Mouse (Mus musculus): Measurements from ENCODE around the gene Mttp. TPM values are rescaled to one million over a fixed set of nuclear protein-coding genes. Genes with fewer than 3 reads are reported as not detected.

Mttp gene
- 8.3 and 9.2 TPM in 2 replicates for polyA plus RNA-seq (2014; fragmentation: Nextera tagmentation; extraction: Ambion mirVana)

- Histone ChIP-seq H3K4me1 (ENCODE audit: control insufficient read depth, insufficient read depth, low read length) (no peaks in the 10 kb centered on the region), H3K36me3 (replicated peaks; ENCODE audit: control insufficient read depth, insufficient read depth, low read depth, low read length) (no peaks in the 10 kb centered on the region; the same call in 1 of the 2 replicates), H3K9ac (replicated peaks; ENCODE audit: low read length) (peak within 1 kb of the TSS; percentile 88), H3K27me3 (ENCODE audit: control insufficient read depth, insufficient read depth, low read length) (no peaks in the 10 kb centered on the region), H3K4me3 (ENCODE audit: low read depth, low read length) (peak within 1 kb of the TSS; percentile 65), H3K27ac (replicated peaks; ENCODE audit: low read depth, low read length) (peak within 1 kb of the TSS; percentile 97), H3K4me2 (ENCODE audit: low read depth, low read length) (peak within 1 kb of the TSS; percentile 66), H3K9me3 (replicated peaks; ENCODE audit: control insufficient read depth, low read length) (no peaks in the 10 kb centered on the region)
- peak; percentile 45; the same call in 1 of the 2 replicates for ATAC-seq (replicated peaks; ENCODE audit: insufficient number of reproducible peaks, low FRiP score, low TSS enrichment, low read depth)
- DNase-seq (ENCODE audit: low spot score): peak; percentile 94
- 5% methylated on average over 8 of the region's 8 CpGs for WGBS
Observed at GRCm38 (mm10) chr3:138144642-138145171, at the start of gene Mttp. Gene Mttp, minus strand, starts transcription at chr3:138144968.

DNA sequence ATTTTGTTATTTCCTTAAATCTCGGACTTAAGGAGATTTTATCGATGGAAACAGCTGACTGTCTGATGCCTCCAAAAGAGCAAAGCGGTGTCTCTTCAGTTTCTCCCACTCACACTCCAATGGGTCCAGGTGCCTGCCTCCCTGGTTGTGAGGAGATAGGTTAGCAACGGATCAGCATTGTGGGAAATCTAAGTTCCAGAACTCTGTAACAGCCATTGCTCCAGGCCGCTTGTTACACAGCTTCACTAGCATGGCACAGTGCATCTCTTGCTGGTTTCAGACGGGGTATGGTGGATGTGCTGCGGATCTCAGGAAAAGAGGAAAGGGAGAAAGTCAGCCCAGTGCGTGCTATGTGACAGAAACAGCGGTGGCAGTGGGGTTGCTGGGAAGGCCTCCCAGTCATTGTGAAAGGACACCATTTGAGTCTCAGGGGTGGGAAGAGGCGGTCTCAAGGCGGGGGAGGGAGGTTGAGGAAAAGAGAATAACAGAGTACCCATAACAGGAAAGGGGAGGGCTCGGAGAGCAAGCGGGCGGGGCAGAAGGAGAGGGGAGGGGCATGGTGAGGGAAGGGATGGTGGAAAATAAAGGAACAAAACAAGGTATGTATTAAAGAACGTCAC, 49.0 kb upstream of the Mttp start, which contains the start of gene 4930579F01Rik:
Gene 4930579F01Rik, minus strand, starts transcription at position 143 of the 620 bp plus-strand sequence.
- H3K36me3 ChIP-seq (replicated peaks; ENCODE audit: control insufficient read depth, insufficient read depth, low read depth, low read length): no peaks in the 10 kb centered on the region
- no peak within 1 kb of the TSS for H3K4me2 ChIP-seq (ENCODE audit: low read depth, low read length)
- no peaks in the 10 kb centered on the region for H3K9me3 ChIP-seq (replicated peaks; ENCODE audit: control insufficient read depth, low read length)
- H3K27me3 ChIP-seq (ENCODE audit: control insufficient read depth, insufficient read depth, low read length): no peaks in the 10 kb centered on the region
- DNase-seq (ENCODE audit: low spot score) (no peak), ATAC-seq (replicated peaks; ENCODE audit: insufficient number of reproducible peaks, low FRiP score, low TSS enrichment, low read depth) (no peak)
- no peak within 1 kb of the TSS for H3K9ac ChIP-seq (replicated peaks; ENCODE audit: low read length)
- no peak within 1 kb of the TSS for H3K4me3 ChIP-seq (ENCODE audit: low read depth, low read length)
- no peak within 1 kb of the TSS for H3K27ac ChIP-seq (replicated peaks; ENCODE audit: low read depth, low read length)
- 74% methylated on average over 15 of the region's 15 CpGs for WGBS
- H3K4me1 ChIP-seq (ENCODE audit: control insufficient read depth, insufficient read depth, low read length): 0 out of 2 replicates have a peak, but pooled peaks cover 3% of the 10 kb centered on the region

- no peak overlapping the region for H3K9ac ChIP-seq (replicated peaks; ENCODE audit: low read length)
- no peak overlapping the region for H3K27ac ChIP-seq (replicated peaks; ENCODE audit: low read depth, low read length)
- H3K4me1 ChIP-seq (ENCODE audit: control insufficient read depth, insufficient read depth, low read length): 0 out of 2 replicates have a peak, but pooled peaks cover 3% of the 10 kb centered on the region
- 85% methylated on average over 7 of the region's 7 CpGs for WGBS
- no peaks in the 10 kb centered on the region for H3K9me3 ChIP-seq (replicated peaks; ENCODE audit: control insufficient read depth, low read length)
- no peak overlapping the region for H3K4me3 ChIP-seq (ENCODE audit: low read depth, low read length)
- no peak overlapping the region for H3K4me2 ChIP-seq (ENCODE audit: low read depth, low read length)
- H3K27me3 ChIP-seq (ENCODE audit: control insufficient read depth, insufficient read depth, low read length): no peaks in the 10 kb centered on the region
- DNase-seq (ENCODE audit: low spot score) (no peak), ATAC-seq (replicated peaks; ENCODE audit: insufficient number of reproducible peaks, low FRiP score, low TSS enrichment, low read depth) (no peak)
- H3K36me3 ChIP-seq (replicated peaks; ENCODE audit: control insufficient read depth, insufficient read depth, low read depth, low read length): no peaks in the 10 kb centered on the region
Observed at GRCm38 (mm10) chr3:138192260-138192659, 47.5 kb upstream of the Mttp start.

- no peak overlapping the region for H3K27ac ChIP-seq (replicated peaks; ENCODE audit: low read depth, low read length)
- H3K4me2 ChIP-seq (ENCODE audit: low read depth, low read length): no peak overlapping the region
- no peaks in the 10 kb centered on the region for H3K36me3 ChIP-seq (replicated peaks; ENCODE audit: control insufficient read depth, insufficient read depth, low read depth, low read length)
- no peak overlapping the region for H3K9ac ChIP-seq (replicated peaks; ENCODE audit: low read length)
- H3K4me1 ChIP-seq (ENCODE audit: control insufficient read depth, insufficient read depth, low read length): no peaks in the 10 kb centered on the region
- DNase-seq (ENCODE audit: low spot score) (peak; percentile 19), ATAC-seq (replicated peaks; ENCODE audit: insufficient number of reproducible peaks, low FRiP score, low TSS enrichment, low read depth) (0 out of 2 replicates have a peak, but pooled peaks have one; percentile 34)
- H3K27me3 ChIP-seq (ENCODE audit: control insufficient read depth, insufficient read depth, low read length): no peaks in the 10 kb centered on the region
- 88% methylated on average over 26 of the region's 26 CpGs for WGBS
- no peak overlapping the region for H3K4me3 ChIP-seq (ENCODE audit: low read depth, low read length)
- no peaks in the 10 kb centered on the region for H3K9me3 ChIP-seq (replicated peaks; ENCODE audit: control insufficient read depth, low read length)
Observed at GRCm38 (mm10) chr3:138185995-138186930, 41.5 kb upstream of the Mttp start.

GRCm38 (mm10) chr3:138185290-138185689, 40.5 kb upstream of the Mttp start:
- no peak overlapping the region for H3K4me2 ChIP-seq (ENCODE audit: low read depth, low read length)
- no peak overlapping the region for H3K4me3 ChIP-seq (ENCODE audit: low read depth, low read length)
- H3K27ac ChIP-seq (replicated peaks; ENCODE audit: low read depth, low read length): no peak overlapping the region
- no peaks in the 10 kb centered on the region for H3K9me3 ChIP-seq (replicated peaks; ENCODE audit: control insufficient read depth, low read length)
- no peaks in the 10 kb centered on the region for H3K27me3 ChIP-seq (ENCODE audit: control insufficient read depth, insufficient read depth, low read length)
- 71% methylated on average over 4 of the region's 4 CpGs for WGBS
- ATAC-seq (replicated peaks; ENCODE audit: insufficient number of reproducible peaks, low FRiP score, low TSS enrichment, low read depth) (no peak), DNase-seq (ENCODE audit: low spot score) (peak; percentile 6)
- no peaks in the 10 kb centered on the region for H3K36me3 ChIP-seq (replicated peaks; ENCODE audit: control insufficient read depth, insufficient read depth, low read depth, low read length)
- no peaks in the 10 kb centered on the region for H3K4me1 ChIP-seq (ENCODE audit: control insufficient read depth, insufficient read depth, low read length)
- H3K9ac ChIP-seq (replicated peaks; ENCODE audit: low read length): no peak overlapping the region

DNA sequence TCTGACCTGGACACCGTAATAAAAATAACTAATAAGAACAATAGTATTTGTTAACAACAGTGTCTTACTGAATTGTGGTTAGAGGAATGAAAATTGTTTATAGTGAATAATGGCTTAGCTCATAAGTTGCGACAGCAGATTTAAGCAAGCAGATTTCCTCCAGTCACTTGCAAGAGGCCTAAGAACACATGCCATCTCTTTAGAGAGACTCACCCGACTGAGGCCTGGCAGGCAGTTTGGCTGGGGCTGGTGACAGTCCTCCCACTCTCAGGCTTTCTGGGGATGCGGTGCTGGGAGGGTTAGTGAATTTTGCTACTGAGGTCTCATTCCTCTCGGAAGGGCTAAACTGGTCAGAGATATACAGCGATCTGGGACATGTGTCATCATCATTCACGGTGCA, 38.6 kb upstream of the Mttp start:
- 93% methylated on average over 7 of the region's 7 CpGs for WGBS
- ATAC-seq (replicated peaks; ENCODE audit: insufficient number of reproducible peaks, low FRiP score, low TSS enrichment, low read depth): no peak
- no peak for DNase-seq (ENCODE audit: low spot score)
- H3K4me2 ChIP-seq (ENCODE audit: low read depth, low read length): no peak overlapping the region
- H3K27me3 ChIP-seq (ENCODE audit: control insufficient read depth, insufficient read depth, low read length): no peaks in the 10 kb centered on the region
- no peaks in the 10 kb centered on the region for H3K4me1 ChIP-seq (ENCODE audit: control insufficient read depth, insufficient read depth, low read length)
- H3K27ac ChIP-seq (replicated peaks; ENCODE audit: low read depth, low read length): no peak overlapping the region
- no peak overlapping the region for H3K9ac ChIP-seq (replicated peaks; ENCODE audit: low read length)
- H3K9me3 ChIP-seq (replicated peaks; ENCODE audit: control insufficient read depth, low read length): no peaks in the 10 kb centered on the region
- no peaks in the 10 kb centered on the region for H3K36me3 ChIP-seq (replicated peaks; ENCODE audit: control insufficient read depth, insufficient read depth, low read depth, low read length)
- H3K4me3 ChIP-seq (ENCODE audit: low read depth, low read length): no peak overlapping the region

DNA sequence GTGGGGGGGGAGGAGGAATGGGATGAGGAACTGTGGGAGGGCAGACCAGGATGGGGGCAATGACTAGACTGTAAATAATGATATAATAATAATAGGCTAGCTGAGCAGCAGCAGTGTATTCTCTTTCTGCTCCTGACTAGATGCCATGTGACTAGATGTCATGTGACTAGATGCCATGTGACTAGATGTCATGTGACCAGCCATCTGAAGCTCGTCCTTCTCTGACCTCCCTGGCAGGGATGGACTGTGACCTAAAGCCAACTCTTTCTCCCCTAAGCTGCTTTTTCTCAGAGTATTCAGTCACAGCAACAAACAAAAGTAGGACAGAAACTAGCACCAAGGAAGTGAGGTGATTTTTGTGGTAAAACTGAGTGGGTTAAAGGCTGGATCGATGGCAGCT, 37.3 kb upstream of the Mttp start:
- Histone ChIP-seq H3K27ac (replicated peaks; ENCODE audit: low read depth, low read length) (no peak overlapping the region), H3K36me3 (replicated peaks; ENCODE audit: control insufficient read depth, insufficient read depth, low read depth, low read length) (no peaks in the 10 kb centered on the region), H3K4me3 (ENCODE audit: low read depth, low read length) (no peak overlapping the region), H3K4me1 (ENCODE audit: control insufficient read depth, insufficient read depth, low read length) (no peaks in the 10 kb centered on the region), H3K27me3 (ENCODE audit: control insufficient read depth, insufficient read depth, low read length) (no peaks in the 10 kb centered on the region), H3K4me2 (ENCODE audit: low read depth, low read length) (no peak overlapping the region), H3K9ac (replicated peaks; ENCODE audit: low read length) (no peak overlapping the region), H3K9me3 (replicated peaks; ENCODE audit: control insufficient read depth, low read length) (no peaks in the 10 kb centered on the region)
- ATAC-seq (replicated peaks; ENCODE audit: insufficient number of reproducible peaks, low FRiP score, low TSS enrichment, low read depth) (no peak), DNase-seq (ENCODE audit: low spot score) (no peak)
- 83% methylated on average over 2 of the region's 2 CpGs for WGBS
